Mouse (Mus musculus): ENCODE measurements around the gene Cux2. TPM values are rescaled to one million over a fixed set of nuclear protein-coding genes. Genes with fewer than 3 reads are reported as not detected.

Gene Cux2
- polyA plus RNA-seq, 1 experiment from 2014 or later = 3.1 TPM

GRCm38 (mm10) chr5:121955806-121956205, 94.1 kb downstream of the Cux2 start:
- no peaks in the 10 kb centered on the region for H3K4me1 ChIP-seq (ENCODE audit: control insufficient read depth, low read depth, low read length)
- no peak for ATAC-seq (ENCODE audit: low read depth)

GRCm38 (mm10) chr5:121950175-121950574, 99.7 kb downstream of the Cux2 start:
- H3K9ac ChIP-seq (ENCODE audit: low read depth, low read length) = no peak overlapping the region
- H3K36me3 ChIP-seq (ENCODE audit: control insufficient read depth, insufficient read depth) = no peaks in the 10 kb centered on the region
- peaks cover 16% of the 10 kb centered on the region for H3K27me3 ChIP-seq (ENCODE audit: control insufficient read depth, insufficient read depth, low read depth, low read length)
- no peaks in the 10 kb centered on the region; the same call in none of the 2 replicates for H3K4me1 ChIP-seq (ENCODE audit: control insufficient read depth, low read depth, low read length)
- 38% methylated on average over 2 of the region's 2 CpGs for WGBS (ENCODE audit: insufficient replicate concordance)
- peak overlapping the region; percentile 1 for H3K27ac ChIP-seq (ENCODE audit: low read length)
- peak; percentile 85 for ATAC-seq (ENCODE audit: low read depth)
- no peak overlapping the region for H3K4me3 ChIP-seq (ENCODE audit: low read depth, low read length)
- H3K4me2 ChIP-seq (ENCODE audit: low read depth, low read length) = no peak overlapping the region
- no peaks in the 10 kb centered on the region for H3K9me3 ChIP-seq (replicated peaks; ENCODE audit: control insufficient read depth, low read length)

More at GRCm38 (mm10) chr5:121955806-121956205, 94.1 kb downstream of the Cux2 start:
- Histone ChIP-seq H3K36me3 (ENCODE audit: control insufficient read depth, insufficient read depth) (no peaks in the 10 kb centered on the region), H3K27ac (ENCODE audit: low read length) (no peak overlapping the region), H3K4me2 (ENCODE audit: low read depth, low read length) (no peak overlapping the region), H3K9ac (ENCODE audit: low read depth, low read length) (no peak overlapping the region), H3K4me3 (ENCODE audit: low read depth, low read length) (no peak overlapping the region), H3K9me3 (replicated peaks; ENCODE audit: control insufficient read depth, low read length) (no peaks in the 10 kb centered on the region), H3K27me3 (ENCODE audit: control insufficient read depth, insufficient read depth, low read depth, low read length) (no peaks in the 10 kb centered on the region)
- 62% methylated on average over 5 of the region's 5 CpGs for WGBS (ENCODE audit: insufficient replicate concordance)

GRCm38 (mm10) chr5:121949050-121949443, 100.9 kb downstream of the Cux2 start:
- peak overlapping the region; percentile 12; the same call in 1 of the 2 replicates for H3K4me2 ChIP-seq (ENCODE audit: low read depth, low read length)
- WGBS (ENCODE audit: insufficient replicate concordance) = 36% methylated on average over 8 of the region's 8 CpGs
- peaks cover 16% of the 10 kb centered on the region for H3K27me3 ChIP-seq (ENCODE audit: control insufficient read depth, insufficient read depth, low read depth, low read length)
- H3K27ac ChIP-seq (ENCODE audit: low read length) = no peak overlapping the region
- H3K9me3 ChIP-seq (replicated peaks; ENCODE audit: control insufficient read depth, low read length) = no peaks in the 10 kb centered on the region
- ATAC-seq (ENCODE audit: low read depth) = no peak
- no peaks in the 10 kb centered on the region for H3K36me3 ChIP-seq (ENCODE audit: control insufficient read depth, insufficient read depth)
- H3K4me1 ChIP-seq (ENCODE audit: control insufficient read depth, low read depth, low read length) = no peaks in the 10 kb centered on the region; the same call in none of the 2 replicates
- peak overlapping the region; percentile 15; the same call in 1 of the 2 replicates for H3K4me3 ChIP-seq (ENCODE audit: low read depth, low read length)
- no peak overlapping the region for H3K9ac ChIP-seq (ENCODE audit: low read depth, low read length)

GRCm38 (mm10) chr5:121948302-121949049, 101.4 kb downstream of the Cux2 start:
- peaks cover 16% of the 10 kb centered on the region for H3K27me3 ChIP-seq (ENCODE audit: control insufficient read depth, insufficient read depth, low read depth, low read length)
- no peaks in the 10 kb centered on the region; the same call in none of the 2 replicates for H3K4me1 ChIP-seq (ENCODE audit: control insufficient read depth, low read depth, low read length)
- H3K36me3 ChIP-seq (ENCODE audit: control insufficient read depth, insufficient read depth) = no peaks in the 10 kb centered on the region
- no peak overlapping the region for H3K27ac ChIP-seq (ENCODE audit: low read length)
- H3K9ac ChIP-seq (ENCODE audit: low read depth, low read length) = no peak overlapping the region
- H3K4me3 ChIP-seq (ENCODE audit: low read depth, low read length) = peak overlapping the region; percentile 15; the same call in 1 of the 2 replicates
- WGBS (ENCODE audit: insufficient replicate concordance) = 8% methylated on average over 44 of the region's 44 CpGs
- peak overlapping the region; percentile 12 for H3K4me2 ChIP-seq (ENCODE audit: low read depth, low read length)
- no peaks in the 10 kb centered on the region for H3K9me3 ChIP-seq (replicated peaks; ENCODE audit: control insufficient read depth, low read length)
- no peak for ATAC-seq (ENCODE audit: low read depth)

- Histone ChIP-seq H3K4me3 (ENCODE audit: low read depth, low read length) (no peak overlapping the region), H3K4me1 (ENCODE audit: control insufficient read depth, low read depth, low read length) (no peaks in the 10 kb centered on the region; the same call in none of the 2 replicates), H3K27ac (ENCODE audit: low read length) (no peak overlapping the region), H3K36me3 (ENCODE audit: control insufficient read depth, insufficient read depth) (no peaks in the 10 kb centered on the region), H3K4me2 (ENCODE audit: low read depth, low read length) (no peak overlapping the region), H3K27me3 (ENCODE audit: control insufficient read depth, insufficient read depth, low read depth, low read length) (peaks cover 16% of the 10 kb centered on the region), H3K9ac (ENCODE audit: low read depth, low read length) (no peak overlapping the region), H3K9me3 (replicated peaks; ENCODE audit: control insufficient read depth, low read length) (no peaks in the 10 kb centered on the region)
- 55% methylated on average over 7 of the region's 7 CpGs for WGBS (ENCODE audit: insufficient replicate concordance)
- no peak for ATAC-seq (ENCODE audit: low read depth)
Observed at GRCm38 (mm10) chr5:121946657-121947245, 103.2 kb downstream of the Cux2 start.

- no peak for ATAC-seq (ENCODE audit: low read depth)
- Histone ChIP-seq H3K27ac (ENCODE audit: low read length) (no peak overlapping the region), H3K36me3 (ENCODE audit: control insufficient read depth, insufficient read depth) (no peaks in the 10 kb centered on the region), H3K9ac (ENCODE audit: low read depth, low read length) (no peak overlapping the region), H3K27me3 (ENCODE audit: control insufficient read depth, insufficient read depth, low read depth, low read length) (peaks cover 16% of the 10 kb centered on the region), H3K4me3 (ENCODE audit: low read depth, low read length) (no peak overlapping the region), H3K4me1 (ENCODE audit: control insufficient read depth, low read depth, low read length) (no peaks in the 10 kb centered on the region; the same call in none of the 2 replicates), H3K9me3 (replicated peaks; ENCODE audit: control insufficient read depth, low read length) (no peaks in the 10 kb centered on the region), H3K4me2 (ENCODE audit: low read depth, low read length) (no peak overlapping the region)
- 41% methylated on average over 6 of the region's 6 CpGs for WGBS (ENCODE audit: insufficient replicate concordance)
Observed at GRCm38 (mm10) chr5:121945819-121946218, 104.1 kb downstream of the Cux2 start.

GRCm38 (mm10) chr5:121944021-121944790, 105.7 kb downstream of the Cux2 start:
- Histone ChIP-seq H3K27me3 (ENCODE audit: control insufficient read depth, insufficient read depth, low read depth, low read length) (peaks cover 14% of the 10 kb centered on the region), H3K4me3 (ENCODE audit: low read depth, low read length) (no peak overlapping the region), H3K36me3 (ENCODE audit: control insufficient read depth, insufficient read depth) (no peaks in the 10 kb centered on the region), H3K27ac (ENCODE audit: low read length) (no peak overlapping the region), H3K9ac (ENCODE audit: low read depth, low read length) (no peak overlapping the region), H3K9me3 (replicated peaks; ENCODE audit: control insufficient read depth, low read length) (no peaks in the 10 kb centered on the region), H3K4me2 (ENCODE audit: low read depth, low read length) (no peak overlapping the region), H3K4me1 (ENCODE audit: control insufficient read depth, low read depth, low read length) (no peaks in the 10 kb centered on the region; the same call in none of the 2 replicates)
- WGBS (ENCODE audit: insufficient replicate concordance) = 75% methylated on average over 16 of the region's 16 CpGs
- no peak for ATAC-seq (ENCODE audit: low read depth)

- Histone ChIP-seq H3K4me1 (ENCODE audit: control insufficient read depth, low read depth, low read length) (no peaks in the 10 kb centered on the region; the same call in none of the 2 replicates), H3K36me3 (ENCODE audit: control insufficient read depth, insufficient read depth) (no peaks in the 10 kb centered on the region), H3K4me2 (ENCODE audit: low read depth, low read length) (no peak overlapping the region), H3K27ac (ENCODE audit: low read length) (no peak overlapping the region), H3K9me3 (replicated peaks; ENCODE audit: control insufficient read depth, low read length) (no peaks in the 10 kb centered on the region), H3K9ac (ENCODE audit: low read depth, low read length) (no peak overlapping the region), H3K27me3 (ENCODE audit: control insufficient read depth, insufficient read depth, low read depth, low read length) (peaks cover 8% of the 10 kb centered on the region), H3K4me3 (ENCODE audit: low read depth, low read length) (no peak overlapping the region)
- no peak for ATAC-seq (ENCODE audit: low read depth)
- WGBS (ENCODE audit: insufficient replicate concordance) = 35% methylated on average over 7 of the region's 7 CpGs
Observed at GRCm38 (mm10) chr5:121943472-121943871, 106.4 kb downstream of the Cux2 start.
